Mouse (Mus musculus): ENCODE data around the gene Bsg. TPM values are rescaled to one million over a fixed set of nuclear protein-coding genes. Genes with fewer than 3 reads are reported as not detected.

The Bsg gene
- polyA plus RNA-seq, 1 experiment from 2014 or later = 930 TPM

DNA sequence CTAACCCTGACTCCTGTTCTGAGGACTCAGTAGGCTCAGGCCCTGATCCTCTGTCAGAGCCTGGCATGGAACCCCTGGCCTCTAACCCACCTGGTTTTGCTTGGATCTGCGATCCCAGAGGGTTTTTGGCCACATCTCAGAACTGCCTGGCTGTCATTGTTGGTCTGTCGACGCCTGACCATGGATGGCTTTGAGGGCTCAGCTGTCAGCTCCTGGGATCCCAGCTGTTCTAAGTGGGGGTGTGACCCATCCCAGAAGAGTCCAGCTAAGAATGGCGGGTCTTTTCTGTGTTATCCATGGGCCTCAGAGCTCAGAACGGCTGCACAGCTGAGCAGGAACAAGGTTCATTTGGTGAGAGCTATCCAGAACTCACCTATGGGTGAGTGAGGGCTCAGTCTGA, 16.8 kb downstream of the Bsg start:
- H3K27ac ChIP-seq = no peak overlapping the region
- no peak for ATAC-seq (ENCODE audit: low FRiP score)
- H3K4me1 ChIP-seq (replicated peaks; ENCODE audit: control insufficient read depth, insufficient read depth, low read length) = peaks cover 15% of the 10 kb centered on the region
- H3K9me3 ChIP-seq (ENCODE audit: control insufficient read depth, low read length) = no peaks in the 10 kb centered on the region
- 54% methylated on average over 5 of the region's 5 CpGs for whole genome bisulfite sequencing
- no peak overlapping the region for H3K4me2 ChIP-seq (replicated peaks)
- H3K36me3 ChIP-seq (replicated peaks; ENCODE audit: control insufficient read depth, insufficient read depth) = no peaks in the 10 kb centered on the region
- H3K4me3 ChIP-seq (replicated peaks; ENCODE audit: low read length) = no peak overlapping the region
- H3K9ac ChIP-seq = no peak overlapping the region
- H3K27me3 ChIP-seq (ENCODE audit: control insufficient read depth, insufficient read depth, low read length) = peaks cover 27% of the 10 kb centered on the region
- DNase-seq (ENCODE audit: low spot score) = no peak

DNA sequence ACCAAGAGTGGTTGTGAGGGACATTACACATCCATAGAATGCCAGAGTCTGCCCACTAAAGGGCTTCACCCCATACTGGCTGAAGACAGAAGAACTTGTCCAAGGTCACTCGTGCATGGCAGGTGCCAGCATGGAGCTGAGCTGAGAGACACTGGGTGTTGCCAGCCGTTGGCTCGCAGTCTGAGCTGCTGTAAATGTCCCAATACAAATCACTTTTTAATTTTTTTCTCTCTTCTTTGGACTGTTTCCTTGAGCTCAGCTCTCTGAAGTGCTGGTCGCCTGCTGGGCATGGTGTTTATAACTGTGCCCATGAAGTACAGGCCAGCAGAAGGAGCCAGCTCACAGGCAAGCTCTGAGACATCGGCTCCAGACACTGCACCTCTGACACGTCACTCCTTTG, 18.8 kb downstream of the Bsg start:
- Histone ChIP-seq H3K27me3 (ENCODE audit: control insufficient read depth, insufficient read depth, low read length) (peaks cover 10% of the 10 kb centered on the region), H3K9ac (no peak overlapping the region), H3K9me3 (ENCODE audit: control insufficient read depth, low read length) (0 out of 2 replicates have a peak, but pooled peaks cover 3% of the 10 kb centered on the region), H3K36me3 (replicated peaks; ENCODE audit: control insufficient read depth, insufficient read depth) (0 out of 2 replicates have a peak, but pooled peaks cover 4% of the 10 kb centered on the region), H3K27ac (no peak overlapping the region), H3K4me2 (replicated peaks) (no peak overlapping the region), H3K4me3 (replicated peaks; ENCODE audit: low read length) (no peak overlapping the region), H3K4me1 (replicated peaks; ENCODE audit: control insufficient read depth, insufficient read depth, low read length) (peaks cover 1% of the 10 kb centered on the region; the same call in 1 of the 2 replicates)
- no peak for DNase-seq (ENCODE audit: low spot score)
- 55% methylated on average over 6 of the region's 6 CpGs for WGBS
- ATAC-seq (ENCODE audit: low FRiP score) = no peak

DNA sequence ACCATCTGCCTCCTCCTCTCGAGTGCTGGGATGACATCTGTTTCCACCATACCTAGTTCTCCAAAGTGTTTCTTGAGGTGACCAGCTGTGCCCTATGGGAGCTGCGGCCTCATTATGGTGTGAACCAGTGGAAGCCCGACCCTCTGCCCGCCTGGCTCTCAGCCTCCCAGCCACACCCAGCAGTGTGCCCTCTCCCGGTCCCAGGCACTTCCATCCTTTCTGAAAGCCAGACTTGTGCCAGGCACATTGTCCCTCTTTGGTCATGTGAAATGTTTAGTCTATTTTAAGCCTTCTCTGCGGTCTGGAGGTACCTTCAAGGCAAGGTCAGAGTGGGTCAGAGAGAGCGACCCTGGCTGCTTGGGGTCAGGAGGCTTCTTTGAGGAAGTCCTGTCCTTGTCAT, 19.4 kb downstream of the Bsg start:
- no peak for ATAC-seq (ENCODE audit: low FRiP score)
- 87% methylated on average over 7 of the region's 7 CpGs for WGBS

DNA sequence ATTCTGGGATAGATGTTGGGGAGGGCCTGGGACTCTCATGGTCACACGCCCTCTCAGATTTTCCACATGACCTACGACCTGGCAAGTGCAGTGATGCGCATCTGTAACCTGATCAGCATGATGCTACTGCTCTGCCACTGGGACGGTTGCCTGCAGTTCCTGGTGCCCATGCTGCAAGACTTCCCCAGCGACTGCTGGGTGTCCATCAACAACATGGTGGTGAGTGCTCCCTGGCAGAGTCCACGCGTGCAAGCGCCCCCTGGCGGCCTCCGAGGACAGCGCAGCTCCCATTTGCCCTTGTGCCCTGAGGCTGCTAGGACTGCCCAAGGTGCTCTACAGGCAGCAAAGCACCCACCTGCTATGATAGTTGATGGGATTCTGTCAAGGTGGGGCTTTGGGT, 21.8 kb downstream of the Bsg start:
- DNase-seq (ENCODE audit: low spot score) = no peak
- H3K27ac ChIP-seq = no peak overlapping the region
- H3K36me3 ChIP-seq (replicated peaks; ENCODE audit: control insufficient read depth, insufficient read depth) = 0 out of 2 replicates have a peak, but pooled peaks cover 8% of the 10 kb centered on the region
- H3K4me3 ChIP-seq (replicated peaks; ENCODE audit: low read length) = no peak overlapping the region
- WGBS = 23% methylated on average over 11 of the region's 11 CpGs
- no peak for ATAC-seq (ENCODE audit: low FRiP score)
- H3K9ac ChIP-seq = no peak overlapping the region
- H3K27me3 ChIP-seq (ENCODE audit: control insufficient read depth, insufficient read depth, low read length) = no peaks in the 10 kb centered on the region
- no peak overlapping the region for H3K4me2 ChIP-seq (replicated peaks)
- H3K4me1 ChIP-seq (replicated peaks; ENCODE audit: control insufficient read depth, insufficient read depth, low read length) = no peaks in the 10 kb centered on the region
- H3K9me3 ChIP-seq (ENCODE audit: control insufficient read depth, low read length) = 0 out of 2 replicates have a peak, but pooled peaks cover 3% of the 10 kb centered on the region

More for the DNA sequence above, 19.4 kb downstream of the Bsg start:
- Histone ChIP-seq H3K4me2 (replicated peaks) (no peak overlapping the region), H3K36me3 (replicated peaks; ENCODE audit: control insufficient read depth, insufficient read depth) (0 out of 2 replicates have a peak, but pooled peaks cover 4% of the 10 kb centered on the region), H3K27ac (no peak overlapping the region), H3K9me3 (ENCODE audit: control insufficient read depth, low read length) (0 out of 2 replicates have a peak, but pooled peaks cover 3% of the 10 kb centered on the region), H3K4me1 (replicated peaks; ENCODE audit: control insufficient read depth, insufficient read depth, low read length) (no peaks in the 10 kb centered on the region), H3K27me3 (ENCODE audit: control insufficient read depth, insufficient read depth, low read length) (peaks cover 4% of the 10 kb centered on the region; the same call in 1 of the 2 replicates), H3K4me3 (replicated peaks; ENCODE audit: low read length) (no peak overlapping the region), H3K9ac (no peak overlapping the region)
- DNase-seq (ENCODE audit: low spot score) = no peak

DNA sequence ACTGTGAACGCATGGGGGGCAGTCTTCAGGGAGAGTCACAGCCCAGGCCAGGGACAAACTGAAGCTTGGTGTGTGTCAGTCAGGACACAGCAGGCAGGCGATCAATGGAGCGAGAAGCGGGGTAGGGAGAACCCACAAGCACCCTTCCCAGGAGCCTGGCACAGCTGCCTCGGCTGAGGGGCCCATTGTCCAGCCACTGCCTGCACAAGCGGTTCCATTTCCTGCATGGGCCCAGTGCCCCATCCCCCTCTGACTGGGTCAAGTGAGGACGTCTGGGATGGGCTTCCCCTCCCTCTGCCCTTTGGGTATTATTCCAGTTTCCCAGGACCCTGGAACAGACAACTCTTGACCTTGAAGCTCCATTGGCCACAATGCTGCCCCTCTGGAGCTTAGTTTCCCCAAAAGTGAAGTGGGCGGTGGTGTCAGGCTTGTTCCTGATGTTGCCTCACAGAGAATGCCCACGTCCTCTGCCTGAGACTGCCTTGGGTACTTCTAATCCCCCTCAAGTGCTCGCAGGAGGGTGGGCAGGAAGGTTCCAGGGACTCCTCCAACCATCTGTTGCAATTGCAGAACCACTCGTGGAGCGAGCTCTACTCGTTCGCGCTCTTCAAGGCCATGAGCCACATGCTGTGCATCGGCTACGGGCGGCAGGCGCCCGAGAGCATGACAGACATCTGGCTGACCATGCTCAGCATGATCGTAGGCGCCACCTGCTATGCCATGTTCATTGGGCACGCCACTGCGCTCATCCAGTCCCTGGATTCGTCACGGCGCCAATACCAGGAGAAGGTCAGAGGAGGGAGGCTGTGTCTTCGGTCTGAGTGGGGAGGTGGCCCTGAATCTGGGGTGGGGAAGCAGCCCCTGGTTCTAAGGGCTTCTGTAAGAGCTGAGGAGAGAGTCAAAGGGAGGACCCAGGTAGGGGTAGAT, 24.3 kb downstream of the Bsg start:
- Histone ChIP-seq H3K36me3 (replicated peaks; ENCODE audit: control insufficient read depth, insufficient read depth) (peaks cover 12% of the 10 kb centered on the region; the same call in 1 of the 2 replicates), H3K4me3 (replicated peaks; ENCODE audit: low read length) (no peak overlapping the region), H3K27me3 (ENCODE audit: control insufficient read depth, insufficient read depth, low read length) (no peaks in the 10 kb centered on the region), H3K9ac (no peak overlapping the region), H3K4me1 (replicated peaks; ENCODE audit: control insufficient read depth, insufficient read depth, low read length) (no peaks in the 10 kb centered on the region), H3K9me3 (ENCODE audit: control insufficient read depth, low read length) (0 out of 2 replicates have a peak, but pooled peaks cover 3% of the 10 kb centered on the region), H3K4me2 (replicated peaks) (no peak overlapping the region), H3K27ac (no peak overlapping the region)
- ATAC-seq (ENCODE audit: low FRiP score) (no peak), DNase-seq (ENCODE audit: low spot score) (no peak)
- WGBS = 65% methylated on average over 28 of the region's 28 CpGs

DNA sequence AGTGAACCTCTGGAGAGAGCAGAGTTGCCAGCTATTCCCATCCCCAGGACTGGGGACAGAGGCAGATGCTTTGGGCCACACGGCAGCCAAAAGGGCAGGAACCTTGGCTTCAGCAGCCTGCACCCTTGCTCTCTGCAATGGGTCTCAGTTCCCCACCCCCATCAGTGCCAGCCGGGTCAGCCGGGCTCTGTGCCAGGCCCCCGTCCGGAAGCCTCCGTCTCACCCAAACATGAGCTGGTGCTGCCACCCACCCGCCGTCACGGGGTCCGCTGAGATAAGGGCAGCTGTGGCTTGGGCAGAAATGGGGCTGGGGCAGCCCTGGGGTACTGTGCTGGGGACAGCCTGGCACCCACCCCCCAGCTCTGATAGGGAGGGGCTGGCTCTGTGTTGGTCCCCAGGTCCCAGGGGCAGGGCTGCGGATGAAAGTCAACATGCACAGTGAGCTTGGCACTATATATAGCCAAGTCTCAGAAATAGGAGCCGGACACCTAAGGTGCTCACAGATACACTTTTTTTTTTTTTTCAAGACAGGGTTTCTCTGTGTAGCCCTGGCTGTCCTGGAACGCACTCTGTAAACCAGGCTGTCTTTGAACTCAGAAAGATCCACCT, 25.2 kb downstream of the Bsg start:
- no peaks in the 10 kb centered on the region for H3K4me1 ChIP-seq (replicated peaks; ENCODE audit: control insufficient read depth, insufficient read depth, low read length)
- ATAC-seq (ENCODE audit: low FRiP score) (no peak; the same call in 1 of the 2 replicates), DNase-seq (ENCODE audit: low spot score) (no peak)
- H3K27me3 ChIP-seq (ENCODE audit: control insufficient read depth, insufficient read depth, low read length) = no peaks in the 10 kb centered on the region
- H3K27ac ChIP-seq = no peak overlapping the region
- H3K36me3 ChIP-seq (replicated peaks; ENCODE audit: control insufficient read depth, insufficient read depth) = peaks cover 21% of the 10 kb centered on the region; the same call in 1 of the 2 replicates
- 0 out of 2 replicates have a peak, but pooled peaks cover 3% of the 10 kb centered on the region for H3K9me3 ChIP-seq (ENCODE audit: control insufficient read depth, low read length)
- no peak overlapping the region for H3K9ac ChIP-seq
- H3K4me2 ChIP-seq (replicated peaks) = no peak overlapping the region
- no peak overlapping the region for H3K4me3 ChIP-seq (replicated peaks; ENCODE audit: low read length)
- WGBS = 80% methylated on average over 13 of the region's 13 CpGs

DNA sequence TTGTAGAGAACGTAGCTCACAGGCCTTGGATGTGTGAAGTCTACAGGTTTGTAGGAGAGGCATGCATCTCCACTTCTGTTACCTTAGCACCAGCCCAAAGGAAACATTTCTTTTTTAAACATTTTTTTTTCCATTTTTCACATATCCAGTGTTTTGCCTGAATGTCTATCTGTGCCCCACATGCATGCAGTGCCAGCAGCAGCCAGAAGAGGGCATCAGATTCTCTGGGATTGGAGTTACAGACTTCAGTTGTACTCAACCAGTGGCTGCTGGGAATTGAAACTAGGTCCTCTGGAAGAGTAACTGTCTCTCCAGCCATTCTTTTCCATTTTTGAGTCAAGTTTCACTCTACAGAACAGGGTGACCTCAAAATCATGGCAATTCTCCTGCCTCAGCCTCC, 28.2 kb downstream of the Bsg start:
- Histone ChIP-seq H3K4me2 (replicated peaks) (no peak overlapping the region), H3K27ac (no peak overlapping the region), H3K36me3 (replicated peaks; ENCODE audit: control insufficient read depth, insufficient read depth) (peaks cover 49% of the 10 kb centered on the region), H3K9me3 (ENCODE audit: control insufficient read depth, low read length) (peaks cover 18% of the 10 kb centered on the region), H3K4me3 (replicated peaks; ENCODE audit: low read length) (no peak overlapping the region), H3K9ac (no peak overlapping the region), H3K4me1 (replicated peaks; ENCODE audit: control insufficient read depth, insufficient read depth, low read length) (no peaks in the 10 kb centered on the region), H3K27me3 (ENCODE audit: control insufficient read depth, insufficient read depth, low read length) (0 out of 2 replicates have a peak, but pooled peaks cover 4% of the 10 kb centered on the region)
- DNase-seq (ENCODE audit: low spot score) (no peak), ATAC-seq (ENCODE audit: low FRiP score) (no peak)
- 100% methylated on average over 1 of the region's 1 CpGs for WGBS

DNA sequence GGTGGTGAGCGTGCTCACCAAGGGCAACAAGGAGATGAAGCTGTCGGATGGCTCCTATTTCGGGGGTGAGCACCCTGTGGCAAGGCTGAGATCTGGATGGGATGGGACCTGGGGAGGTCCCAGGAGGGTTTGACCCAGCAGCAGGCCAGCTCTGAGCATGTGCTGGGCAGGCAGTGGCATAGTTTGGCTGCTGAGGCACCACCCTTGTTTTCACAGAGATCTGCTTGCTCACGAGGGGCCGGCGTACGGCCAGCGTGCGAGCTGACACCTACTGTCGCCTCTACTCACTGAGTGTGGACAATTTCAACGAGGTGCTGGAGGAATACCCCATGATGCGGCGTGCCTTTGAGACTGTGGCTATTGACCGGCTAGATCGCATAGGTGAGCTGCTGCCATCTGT, 29.6 kb downstream of the Bsg start:
- no peak overlapping the region for H3K4me2 ChIP-seq (replicated peaks)
- no peak for DNase-seq (ENCODE audit: low spot score)
- H3K9me3 ChIP-seq (ENCODE audit: control insufficient read depth, low read length) = peaks cover 31% of the 10 kb centered on the region
- H3K4me1 ChIP-seq (replicated peaks; ENCODE audit: control insufficient read depth, insufficient read depth, low read length) = no peaks in the 10 kb centered on the region
- no peak overlapping the region for H3K9ac ChIP-seq
- no peak for ATAC-seq (ENCODE audit: low FRiP score)
- whole genome bisulfite sequencing = 95% methylated on average over 15 of the region's 15 CpGs
- no peak overlapping the region for H3K27ac ChIP-seq
- H3K27me3 ChIP-seq (ENCODE audit: control insufficient read depth, insufficient read depth, low read length) = 0 out of 2 replicates have a peak, but pooled peaks cover 4% of the 10 kb centered on the region
- H3K36me3 ChIP-seq (replicated peaks; ENCODE audit: control insufficient read depth, insufficient read depth) = peaks cover 60% of the 10 kb centered on the region
- H3K4me3 ChIP-seq (replicated peaks; ENCODE audit: low read length) = no peak overlapping the region

- ATAC-seq (ENCODE audit: low FRiP score) (no peak), DNase-seq (ENCODE audit: low spot score) (no peak)
- Histone ChIP-seq H3K9ac (no peak overlapping the region), H3K36me3 (replicated peaks; ENCODE audit: control insufficient read depth, insufficient read depth) (peaks cover 72% of the 10 kb centered on the region), H3K4me2 (replicated peaks) (no peak overlapping the region), H3K27me3 (ENCODE audit: control insufficient read depth, insufficient read depth, low read length) (0 out of 2 replicates have a peak, but pooled peaks cover 4% of the 10 kb centered on the region), H3K27ac (no peak overlapping the region), H3K4me3 (replicated peaks; ENCODE audit: low read length) (no peak overlapping the region), H3K9me3 (ENCODE audit: control insufficient read depth, low read length) (peaks cover 45% of the 10 kb centered on the region), H3K4me1 (replicated peaks; ENCODE audit: control insufficient read depth, insufficient read depth, low read length) (no peaks in the 10 kb centered on the region)
- WGBS = 35% methylated on average over 40 of the region's 52 CpGs
These were observed 31.1 kb downstream of the Bsg start for GRCm38 (mm10) chr10:79735361-79735760.

Data from hindbrain, embryonic 14.5 days (tissue).